Mouse (Mus musculus) C3H10T1/2 (cell line): Measurements from ENCODE around the gene Macrod1. TPM values are rescaled to one million over a fixed set of nuclear protein-coding genes. Genes with fewer than 3 reads are reported as not detected.

Experiments used
- polyA plus RNA-seq, 2 experiments: library from polyadenylated mRNA; unstranded; fragments of >200 nt; fragmentation: generic; extraction: Trizol; gene quantifications; one replicate each; pipeline ENCODE4 v1.2.1; 2012; ENCODE audit warnings: missing spikeins in 2 of 2

The Macrod1 gene
- polyA plus RNA-seq = 10 to 100 TPM; 11.8 to 33.4 TPM

DNA sequence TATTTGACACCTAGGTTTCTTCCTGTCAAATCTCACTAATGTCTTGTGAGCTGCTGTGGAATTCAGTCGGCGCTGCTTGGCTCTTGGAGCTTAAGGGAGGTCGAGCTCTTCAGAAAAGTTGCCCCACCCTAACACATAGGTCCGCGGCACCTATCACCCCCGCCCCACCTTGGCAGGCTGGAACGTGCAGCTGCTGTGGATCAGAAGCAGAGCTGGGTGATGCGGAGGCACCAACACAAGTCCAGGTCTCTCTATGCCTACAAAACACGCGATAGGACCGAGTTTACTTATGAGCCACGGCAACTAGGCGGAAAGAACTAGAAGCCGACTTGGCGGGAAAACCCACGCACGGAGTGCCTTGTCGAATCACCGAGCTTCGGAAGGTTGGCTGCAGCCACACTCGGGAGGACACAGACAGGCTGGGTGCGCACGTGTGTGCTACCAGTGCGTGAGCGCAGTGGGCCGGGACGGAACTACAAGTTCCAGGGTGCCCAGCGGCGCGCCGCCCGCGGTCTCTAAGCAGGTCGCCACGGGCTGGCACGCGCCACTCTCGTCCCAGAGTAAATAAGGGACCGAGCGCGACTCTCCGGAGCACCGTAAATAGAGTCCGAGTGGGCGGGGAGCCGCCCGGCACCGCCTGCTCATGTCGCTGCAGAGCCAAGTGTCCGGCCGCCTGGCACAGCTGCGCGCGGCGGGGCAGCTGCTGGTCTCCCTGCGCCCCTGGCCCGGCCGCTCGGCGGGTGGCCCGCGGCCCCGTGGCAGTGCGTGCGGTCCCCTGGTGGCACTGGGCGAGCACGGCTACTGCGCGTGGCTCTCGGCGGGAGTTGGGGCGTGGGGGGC, at the start of gene Macrod1:
TSS of gene Macrod1 (plus strand) at position 563 of the 840 bp plus-strand sequence.

DNA sequence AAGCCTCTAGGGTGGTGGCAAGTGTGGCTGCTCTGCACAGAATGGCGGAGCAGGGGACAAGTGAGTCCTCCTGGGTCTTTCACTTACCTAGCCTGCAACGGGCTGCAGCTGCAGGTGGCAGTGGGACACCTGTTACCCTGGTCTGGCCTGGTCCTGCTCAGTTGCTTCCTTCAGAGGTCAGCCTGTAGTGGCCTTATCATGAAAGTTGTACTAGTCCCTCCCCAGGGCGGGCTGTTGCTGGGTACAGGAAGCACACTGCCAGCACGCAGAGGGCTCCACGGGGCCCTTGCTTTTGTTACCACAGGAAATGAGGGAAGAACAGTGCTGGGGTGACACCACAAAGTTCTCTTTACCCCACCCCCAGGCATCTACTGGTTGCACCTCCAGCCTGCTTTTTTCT, 37.4 kb upstream of the Macrod1 start, which contains the start of gene Fermt3:
TSS of gene Fermt3 (minus strand) at position 279 of the 400 bp plus-strand sequence.

DNA sequence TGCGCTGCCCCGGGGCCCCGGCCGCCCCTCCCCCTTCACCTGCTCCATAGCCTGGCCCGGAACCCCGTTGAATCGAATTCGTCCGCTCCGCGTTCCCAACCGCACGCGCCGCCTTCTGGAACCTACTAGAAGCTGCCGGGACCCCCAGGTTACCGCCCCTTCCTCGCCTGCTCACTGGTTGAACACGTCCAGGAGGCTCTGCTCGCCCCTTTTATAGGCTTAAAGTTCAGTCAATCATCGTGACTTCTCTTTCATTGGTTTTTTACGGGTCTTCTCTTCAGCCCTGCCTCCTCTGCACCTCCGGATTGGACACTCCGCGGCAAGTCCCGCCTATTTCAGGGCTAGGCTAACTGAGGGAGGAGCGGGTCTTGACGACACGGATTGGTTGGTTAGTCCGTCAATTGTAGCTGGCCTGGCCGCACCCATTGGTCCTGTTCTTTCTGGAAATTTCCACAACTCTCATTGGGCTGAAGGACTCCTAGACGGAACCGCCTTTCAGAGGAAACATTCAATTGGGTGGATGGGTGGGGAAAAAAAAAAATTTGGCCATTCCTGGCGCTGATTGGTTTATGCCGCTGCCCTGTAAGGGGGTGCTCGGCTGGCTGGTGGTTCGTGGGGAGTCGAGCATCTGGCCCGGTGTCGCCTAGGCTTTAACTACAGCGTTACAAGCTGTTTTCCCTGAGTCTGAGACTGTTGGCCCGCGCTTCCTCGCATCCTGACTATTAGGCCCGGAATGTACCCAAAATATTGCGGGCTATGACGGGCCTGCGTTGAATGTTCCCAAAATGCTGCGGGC, 16.6 kb upstream of the Macrod1 start, which contains the start of gene Stip1:
TSS of gene Stip1 (minus strand) at position 127 of the 796 bp plus-strand sequence.

DNA sequence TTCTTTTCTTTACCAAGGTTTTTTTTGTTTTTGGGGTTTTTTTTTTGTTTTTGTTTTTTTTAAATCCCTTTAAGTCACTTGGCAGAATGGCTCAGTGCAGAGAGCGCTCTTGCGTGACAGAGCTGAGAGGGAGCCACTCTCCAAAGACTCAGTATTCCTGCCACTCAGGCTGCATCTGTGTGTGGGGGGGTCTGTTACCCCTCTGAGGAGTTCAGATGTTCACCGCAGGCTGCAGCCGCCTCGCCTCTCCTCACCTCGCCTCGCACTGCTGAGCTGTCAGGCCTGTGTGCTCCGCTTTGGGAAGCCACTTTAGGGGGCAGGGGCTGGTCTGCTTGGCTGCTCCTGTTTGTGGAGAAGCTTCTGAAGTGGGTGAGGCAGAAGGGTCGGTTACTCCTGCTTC, 48.9 kb downstream of the Macrod1 start, which contains the start of gene Flrt1:
TSS of gene Flrt1 (minus strand) at position 186 of the 400 bp plus-strand sequence.

DNA sequence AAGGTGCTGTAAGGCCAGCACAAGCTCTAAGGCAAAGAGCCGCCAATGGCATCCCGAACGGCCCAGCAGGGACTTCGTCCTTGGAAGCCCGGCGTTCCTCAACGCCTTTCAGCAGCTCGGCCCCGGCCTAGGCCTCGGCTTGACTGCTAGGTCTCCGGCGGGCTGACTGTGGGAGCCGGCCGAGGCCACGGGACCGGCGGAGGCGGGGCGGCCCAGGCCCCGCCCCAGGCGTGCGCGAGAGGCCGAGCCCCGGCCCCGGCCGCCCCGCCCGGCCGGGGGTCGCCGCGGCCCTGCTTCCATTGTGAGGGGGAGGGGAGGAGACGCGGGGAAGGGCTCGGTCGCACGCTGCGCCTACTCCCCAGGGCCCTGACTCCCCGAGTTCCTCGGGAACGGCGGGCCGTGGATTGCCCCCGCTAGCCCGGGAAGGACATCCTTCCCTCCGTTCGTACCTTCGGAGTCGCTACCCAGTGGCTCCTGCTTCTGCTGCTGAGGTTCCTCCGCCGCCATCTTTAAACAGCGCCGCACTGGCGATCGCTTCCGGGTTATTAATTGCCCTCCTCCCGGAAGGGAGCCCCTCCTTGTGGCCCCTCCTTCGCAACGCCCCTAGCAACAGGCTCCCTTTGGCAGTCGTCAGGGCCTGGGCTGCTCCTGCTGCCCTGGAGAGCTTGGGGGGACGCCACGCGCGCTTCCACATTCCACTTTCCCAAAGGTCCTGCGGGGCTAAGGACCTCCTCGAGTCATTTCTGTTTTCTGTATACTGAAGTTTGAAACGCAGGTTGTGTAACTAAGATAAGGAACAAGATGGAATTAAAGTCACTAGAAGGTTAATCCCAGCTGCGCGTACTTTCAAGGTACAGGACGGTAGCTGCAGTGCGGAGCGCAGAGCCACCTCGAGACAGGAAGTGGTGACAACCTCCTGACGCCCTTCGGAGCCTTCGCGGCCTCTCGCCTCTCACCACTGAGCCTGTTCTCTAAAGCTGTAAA, 149.4 kb downstream of the Macrod1 start, which contains the start of gene Otub1:
TSS of gene Otub1 (minus strand) at position 564 of the 984 bp plus-strand sequence.

DNA sequence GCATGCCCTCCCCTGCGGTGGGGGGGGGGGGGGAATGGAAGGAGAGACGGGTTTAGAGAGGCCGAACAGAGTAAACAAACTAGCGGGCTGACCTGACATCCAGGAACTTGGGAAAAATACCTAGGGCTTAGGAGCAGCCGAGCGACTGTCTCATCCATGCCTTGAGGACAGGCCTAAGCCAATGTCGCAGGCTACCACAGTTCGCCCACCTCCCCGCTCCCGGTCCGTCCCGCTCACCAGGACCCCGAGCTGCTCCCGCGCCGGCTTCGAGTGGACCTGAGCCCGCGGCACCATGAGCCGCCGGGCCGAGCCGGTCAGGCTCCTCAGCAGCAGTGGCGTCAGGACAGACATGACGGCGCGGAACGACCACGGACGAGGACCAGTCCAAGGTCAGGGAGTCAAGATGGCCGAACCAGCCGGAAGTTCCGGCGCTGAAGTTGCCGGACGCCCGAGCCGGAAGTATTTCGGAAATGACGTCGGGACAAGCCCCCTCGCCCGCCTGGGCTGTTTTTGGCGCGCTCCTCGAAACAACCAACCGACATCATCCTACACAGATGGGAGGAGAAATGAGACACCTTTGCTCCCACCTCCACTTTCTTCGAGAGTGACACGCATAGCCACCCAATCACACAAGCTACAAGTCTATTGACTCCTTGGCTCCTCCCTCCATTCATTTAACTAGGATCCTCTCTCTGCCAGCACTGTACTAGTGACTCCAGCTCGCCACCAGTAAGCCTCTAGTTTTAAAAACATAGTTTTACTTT, 160.7 kb downstream of the Macrod1 start, which contains the start of gene Cox8a:
TSS of gene Cox8a (minus strand) at position 455 of the 764 bp plus-strand sequence.

DNA sequence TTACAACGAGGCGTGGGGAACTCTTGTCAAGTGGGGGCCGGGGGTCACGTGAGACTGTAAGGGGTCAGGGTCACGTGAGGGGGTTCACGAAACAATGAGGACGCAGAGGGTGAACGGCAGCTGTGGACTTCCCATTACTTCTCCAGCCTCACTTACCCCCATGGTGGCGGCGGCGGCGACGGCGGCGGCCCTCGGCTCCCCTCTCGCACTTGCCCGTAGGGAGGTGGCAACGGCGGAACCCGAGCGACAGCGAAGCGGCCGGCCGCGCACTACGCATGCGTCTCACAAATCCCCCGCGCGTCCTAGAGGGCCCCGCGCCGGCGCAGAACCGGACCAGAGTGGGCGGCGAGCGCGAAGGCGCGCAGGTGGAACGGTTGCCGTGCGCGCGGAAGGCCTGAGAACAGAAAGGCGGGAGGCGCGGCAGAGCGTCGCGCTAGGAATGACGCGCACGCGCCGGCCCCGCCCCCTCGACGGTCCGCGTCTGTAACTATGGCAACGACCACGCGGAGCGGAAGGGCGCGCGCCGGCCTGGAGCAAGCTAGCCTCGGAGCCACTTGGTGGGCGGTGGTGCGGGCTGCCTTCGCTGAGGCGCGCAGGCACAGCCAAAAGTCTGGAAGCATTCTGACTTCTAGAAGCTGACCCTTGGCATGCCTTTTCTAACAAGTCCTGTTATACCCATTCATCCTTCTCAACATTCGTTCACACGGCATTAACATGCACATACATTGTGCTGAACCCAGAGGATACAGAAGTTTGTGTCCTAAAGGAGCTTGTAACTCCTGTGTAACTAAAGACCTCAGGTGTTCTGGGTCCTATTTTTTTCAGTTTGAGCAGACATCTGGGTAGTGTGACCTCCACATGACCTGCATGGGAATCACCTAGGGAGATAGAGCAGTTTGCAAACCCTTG, 184.4 kb downstream of the Macrod1 start, which contains the start of gene Naa40:
TSS of gene Naa40 (minus strand) at position 402 of the 909 bp plus-strand sequence.

Other genes with a start within 250 kb of the Macrod1 start
- 10 to 100 TPM; 52.0 to 84.8 TPM for gene Rps6ka4, start 216.2 kb upstream of the Macrod1 start, polyA plus RNA-seq
- gene Ccdc88b, start 198.6 kb upstream of the Macrod1 start, polyA plus RNA-seq = under 1 TPM; 0.08 to 0.25 TPM
- 100 to 1,000 TPM; 375 to 622 TPM for gene Trmt112, start 147.1 kb upstream of the Macrod1 start, polyA plus RNA-seq
- gene Prdx5, start 146.7 kb upstream of the Macrod1 start, polyA plus RNA-seq = 100 to 1,000 TPM; 235 to 247 TPM
- 10 to 100 TPM; 14.9 to 28.8 TPM for gene Esrra, start 135.0 kb upstream of the Macrod1 start, polyA plus RNA-seq
- under 1 TPM in 1 of 2 experiments, not detected in 1; 0.34 TPM for gene Catsperz, start 131.4 kb upstream of the Macrod1 start, polyA plus RNA-seq
- under 1 TPM; 0.08 to 0.28 TPM for gene Kcnk4, start 122.3 kb upstream of the Macrod1 start, polyA plus RNA-seq
- gene Bad, start 114.9 kb upstream of the Macrod1 start, polyA plus RNA-seq = 100 to 1,000 TPM; 155 to 180 TPM
- 10 to 100 TPM; 42.4 to 50.3 TPM for gene Gpr137, start 114.3 kb upstream of the Macrod1 start, polyA plus RNA-seq
- gene Ppp1r14b, start 81.8 kb upstream of the Macrod1 start, polyA plus RNA-seq = 1,000 to 10,000 TPM in 1 of 2 experiments, 100 to 1,000 TPM in 1; 321 to 1,838 TPM
- 10 to 100 TPM; 14.8 to 39.5 TPM for gene Plcb3, start 80.3 kb upstream of the Macrod1 start, polyA plus RNA-seq
- 100 to 1,000 TPM; 263 to 273 TPM for gene Fkbp2, start 76.3 kb upstream of the Macrod1 start, polyA plus RNA-seq
- 100 to 1,000 TPM in 1 of 2 experiments, 10 to 100 TPM in 1; 97.7 to 101 TPM for gene Vegfb, start 69.2 kb upstream of the Macrod1 start, polyA plus RNA-seq
- gene Dnajc4, start 64.2 kb upstream of the Macrod1 start, polyA plus RNA-seq = 10 to 100 TPM; 23.6 to 59.0 TPM
- gene Nudt22, start 60.7 kb upstream of the Macrod1 start, polyA plus RNA-seq = 10 to 100 TPM; 31.2 to 50.1 TPM
- 10 to 100 TPM in 1 of 2 experiments, 1 to 10 TPM in 1; 9.2 to 18.4 TPM for gene Trpt1, start 60.7 kb upstream of the Macrod1 start, polyA plus RNA-seq
- under 1 TPM; 0.14 to 0.52 TPM for gene Fermt3, start 37.3 kb upstream of the Macrod1 start, polyA plus RNA-seq
- gene Stip1, start 16.8 kb upstream of the Macrod1 start, polyA plus RNA-seq = 100 to 1,000 TPM; 158 to 173 TPM
- 1 to 10 TPM in 1 of 2 experiments, under 1 TPM in 1; 0.02 to 1.1 TPM for gene Flrt1, start 48.9 kb downstream of the Macrod1 start, polyA plus RNA-seq
- 100 to 1,000 TPM; 165 TPM for gene Otub1, start 149.5 kb downstream of the Macrod1 start, polyA plus RNA-seq
- 1,000 to 10,000 TPM; 1,138 to 1,402 TPM for gene Cox8a, start 160.8 kb downstream of the Macrod1 start, polyA plus RNA-seq
- gene Naa40, start 184.4 kb downstream of the Macrod1 start, polyA plus RNA-seq = 10 to 100 TPM in 1 of 2 experiments, 1 to 10 TPM in 1; 3.9 to 12.4 TPM
- 10 to 100 TPM; 10.0 to 19.3 TPM for gene Rcor2, start 210.5 kb downstream of the Macrod1 start, polyA plus RNA-seq